Mouse (Mus musculus): ENCODE data around the gene Gm47429. TPM values are rescaled to one million over a fixed set of nuclear protein-coding genes. Genes with fewer than 3 reads are reported as not detected.

Gene Gm47429
- polyA plus RNA-seq (2017; shearing (Covaris generic)) = not detected

GRCm38 (mm10) chr13:50443812-50444211 is at the start of gene Gm47429:
TSS of gene Gm47429 (minus strand) at chr13:50443912.

GRCm38 (mm10) chr13:50467007-50467406 is 23.3 kb upstream of the Gm47429 start, which contains the start of gene Nutm2:
TSS of gene Nutm2 (plus strand) at chr13:50467307.

GRCm38 (mm10) chr13:50417389-50418183 is 26.1 kb downstream of the Gm47429 start, which contains the start of gene Fbxw17:
TSS of gene Fbxw17 (plus strand) at chr13:50417864.

Other genes with a start within 250 kb of the Gm47429 start
- not detected for gene Gm906, start 193.6 kb downstream of the Gm47429 start, polyA plus RNA-seq (2017; shearing (Covaris generic))
- gene Fbxw17, start 26.0 kb downstream of the Gm47429 start, polyA plus RNA-seq (2017; shearing (Covaris generic)) = 44.2 TPM
- not detected for gene Nutm2, start 23.4 kb upstream of the Gm47429 start, polyA plus RNA-seq (2017; shearing (Covaris generic))
- not detected for gene Gm904, start 199.3 kb upstream of the Gm47429 start, polyA plus RNA-seq (2017; shearing (Covaris generic))

All from CD4-positive, CD25-positive, alpha-beta regulatory T cell, adult 9 weeks (primary cell).